Mouse (Mus musculus) liver, embryonic 14.5 days (tissue): ENCODE measurements around the gene Rgs7bp.

Experiments
- CTCF ChIP-seq: IDR thresholded peaks from 2 replicates; pipeline ENCODE4 v1.5.1; 2016; ENCODE audit warnings: antibody characterized with exemption, low read depth, control low read depth
- EP300 ChIP-seq: IDR thresholded peaks from 2 replicates; pipeline ENCODE4 v1.6.1; 2016; ENCODE audit warnings: antibody characterized with exemption, low read depth

GRCm38 (mm10) chr13:104930814-104931213, 123.9 kb downstream of the Rgs7bp start:
- TF ChIP-seq CTCF (no peak), EP300 (no peak)
